Mouse (Mus musculus) hindbrain, embryonic 10.5 days (tissue): ENCODE results near the gene Lbr. TPM values are rescaled to one million over a fixed set of nuclear protein-coding genes. Genes with fewer than 3 reads are reported as not detected.
"Not testable (repeated sequence)": the region's sequence is repeated elsewhere in the genome, so short reads cannot be mapped to it uniquely, and the experiment has no call there.

Experiments used
- DNase-seq: peaks from one replicate; pipeline ENCODE4 v3.0.0-alpha.2; 2017; ENCODE audit warnings: low spot score
- H3K27ac ChIP-seq: fragments of 300-500 bp; sonication (generic); 2 replicates; pipeline ENCODE4 v1.5.1; 2016; ENCODE audit warnings: mild to moderate bottlenecking, moderate library complexity
- H3K27me3 ChIP-seq: fragments of 300-500 bp; sonication (generic); 2 replicates; pipeline ENCODE4 v1.6.1; 2016; ENCODE audit warnings: mild to moderate bottlenecking; ENCODE audit not compliant: poor library complexity, insufficient read depth, severe bottlenecking
- H3K36me3 ChIP-seq: fragments of 300-500 bp; sonication (generic); 2 replicates; pipeline ENCODE4 v1.6.1; 2016; ENCODE audit warnings: mild to moderate bottlenecking, moderate library complexity
- H3K4me1 ChIP-seq: fragments of 300-500 bp; sonication (generic); replicated peaks from 2 replicates; pipeline ENCODE4 v1.6.1; 2016; ENCODE audit warnings: mild to moderate bottlenecking
- H3K4me3 ChIP-seq: fragments of 300-500 bp; sonication (generic); 2 replicates; pipeline ENCODE4 v1.5.1; 2016; ENCODE audit warnings: mild to moderate bottlenecking, moderate library complexity
- H3K9me3 ChIP-seq: fragments of 300-500 bp; sonication (generic); 2 replicates; pipeline ENCODE4 v1.6.1; 2016; ENCODE audit warnings: mild to moderate bottlenecking, moderate library complexity
- WGBS: fragments of 180-500 bp; shearing (Covaris S2); methylation state at CpG from one replicate; pipeline ENCODE4 v1.1.7; 2016; 5-methylcytosine and 5-hydroxymethylcytosine counted together
- polyA plus RNA-seq: library from polyadenylated mRNA; unstranded; fragments of >200 nt; fragmentation: Nextera tagmentation; extraction: Ambion mirVana; gene quantifications from 2 replicates; pipeline ENCODE4 v1.2.1, GENCODE M21; 2016

The Lbr gene
- polyA plus RNA-seq, 1 experiment from 2014 or later: 135 TPM

- Histone ChIP-seq H3K36me3 (peaks cover 49% of the 10 kb centered on the region), H3K27ac (no peak overlapping the region), H3K27me3 (no peaks in the 10 kb centered on the region), H3K9me3 (no peaks in the 10 kb centered on the region), H3K4me3 (no peak overlapping the region), H3K4me1 (no peaks in the 10 kb centered on the region)
- WGBS: 92% methylated on average over 18 of the region's 18 CpGs
- DNase-seq: no peak
These were observed 31.2 kb downstream of the Lbr start for GRCm38 (mm10) chr1:181811481-181812223.

- H3K36me3 ChIP-seq: no peaks in the 10 kb centered on the region
- no peak overlapping the region for H3K4me3 ChIP-seq
- H3K27ac ChIP-seq: no peak overlapping the region
- WGBS: 86% methylated on average over 4 of the region's 4 CpGs
- H3K4me1 ChIP-seq: no peaks in the 10 kb centered on the region
- DNase-seq: no peak
- H3K27me3 ChIP-seq: no peaks in the 10 kb centered on the region
- H3K9me3 ChIP-seq: no peaks in the 10 kb centered on the region
These were observed 42.2 kb downstream of the Lbr start for GRCm38 (mm10) chr1:181800667-181801066.

- Histone ChIP-seq H3K27ac (no peak overlapping the region), H3K27me3 (no peaks in the 10 kb centered on the region), H3K4me1 (no peaks in the 10 kb centered on the region), H3K9me3 (no peaks in the 10 kb centered on the region), H3K4me3 (no peak overlapping the region), H3K36me3 (no peaks in the 10 kb centered on the region)
- DNase-seq: no peak
- WGBS: 88% methylated on average over 3 of the region's 3 CpGs
These were observed 42.9 kb downstream of the Lbr start for GRCm38 (mm10) chr1:181799911-181800310.

- WGBS: 70% methylated on average over 2 of the region's 2 CpGs
- H3K27me3 ChIP-seq: no peaks in the 10 kb centered on the region
- no peak overlapping the region for H3K27ac ChIP-seq
- no peaks in the 10 kb centered on the region for H3K36me3 ChIP-seq
- DNase-seq: no peak
- no peaks in the 10 kb centered on the region for H3K9me3 ChIP-seq
- no peak overlapping the region for H3K4me3 ChIP-seq
- no peaks in the 10 kb centered on the region for H3K4me1 ChIP-seq
These were observed 49.3 kb downstream of the Lbr start for GRCm38 (mm10) chr1:181793541-181793940.

- no peaks in the 10 kb centered on the region for H3K27me3 ChIP-seq
- H3K27ac ChIP-seq: no peak overlapping the region
- H3K9me3 ChIP-seq: 0 out of 2 replicates have a peak, but pooled peaks cover 2% of the 10 kb centered on the region
- H3K4me3 ChIP-seq: no peak overlapping the region
- DNase-seq: no peak
- WGBS: 77% methylated on average over 6 of the region's 6 CpGs
- no peaks in the 10 kb centered on the region for H3K4me1 ChIP-seq
- no peaks in the 10 kb centered on the region for H3K36me3 ChIP-seq
These were observed 52.9 kb downstream of the Lbr start for GRCm38 (mm10) chr1:181789952-181790351.

- H3K36me3 ChIP-seq, DNase-seq, H3K4me1 ChIP-seq, H3K27me3 ChIP-seq, H3K4me3 ChIP-seq, H3K9me3 ChIP-seq, H3K27ac ChIP-seq: not testable (repeated sequence)
- 93% methylated on average over 11 of the region's 11 CpGs for WGBS
These were observed 60.2 kb downstream of the Lbr start for GRCm38 (mm10) chr1:181782600-181782999.

- no peak overlapping the region for H3K27ac ChIP-seq
- H3K36me3 ChIP-seq: no peaks in the 10 kb centered on the region
- no peaks in the 10 kb centered on the region for H3K4me1 ChIP-seq
- H3K4me3 ChIP-seq: no peak overlapping the region
- no peak for DNase-seq
- H3K27me3 ChIP-seq: no peaks in the 10 kb centered on the region
- no peaks in the 10 kb centered on the region; the same call in 1 of the 2 replicates for H3K9me3 ChIP-seq
- 70% methylated on average over 1 of the region's 1 CpGs for WGBS
These were observed 66.3 kb downstream of the Lbr start for GRCm38 (mm10) chr1:181776541-181776940.

GRCm38 (mm10) chr1:181771871-181772270 lies 71.0 kb downstream of the Lbr start:
- WGBS: 92% methylated on average over 3 of the region's 3 CpGs

GRCm38 (mm10) chr1:181769392-181769791 lies 73.5 kb downstream of the Lbr start:
- H3K36me3 ChIP-seq: no peaks in the 10 kb centered on the region
- no peak overlapping the region for H3K27ac ChIP-seq
- H3K4me3 ChIP-seq: no peak overlapping the region
- H3K9me3 ChIP-seq: 0 out of 2 replicates have a peak, but pooled peaks cover 7% of the 10 kb centered on the region
- DNase-seq: no peak
- H3K4me1 ChIP-seq: no peaks in the 10 kb centered on the region
- H3K27me3 ChIP-seq: no peaks in the 10 kb centered on the region
- whole genome bisulfite sequencing: 57% methylated on average over 14 of the region's 14 CpGs

More at GRCm38 (mm10) chr1:181771871-181772270, 71.0 kb downstream of the Lbr start:
- H3K36me3 ChIP-seq: no peaks in the 10 kb centered on the region
- H3K4me1 ChIP-seq: no peaks in the 10 kb centered on the region
- no peak overlapping the region for H3K27ac ChIP-seq
- no peaks in the 10 kb centered on the region for H3K27me3 ChIP-seq
- no peak for DNase-seq
- 0 out of 2 replicates have a peak, but pooled peaks cover 7% of the 10 kb centered on the region for H3K9me3 ChIP-seq
- H3K4me3 ChIP-seq: no peak overlapping the region

Other genes starting within 250 kb of the Lbr start
- gene Enah, start 176.9 kb upstream of the Lbr start, polyA plus RNA-seq: 24.4 and 29.0 TPM in 2 replicates